Mouse (Mus musculus): ENCODE results near the gene Rtkn. TPM values are rescaled to one million over a fixed set of nuclear protein-coding genes. Genes with fewer than 3 reads are reported as not detected.

The Rtkn gene
- polyA plus RNA-seq, 1 experiment: 0.39 TPM

DNA sequence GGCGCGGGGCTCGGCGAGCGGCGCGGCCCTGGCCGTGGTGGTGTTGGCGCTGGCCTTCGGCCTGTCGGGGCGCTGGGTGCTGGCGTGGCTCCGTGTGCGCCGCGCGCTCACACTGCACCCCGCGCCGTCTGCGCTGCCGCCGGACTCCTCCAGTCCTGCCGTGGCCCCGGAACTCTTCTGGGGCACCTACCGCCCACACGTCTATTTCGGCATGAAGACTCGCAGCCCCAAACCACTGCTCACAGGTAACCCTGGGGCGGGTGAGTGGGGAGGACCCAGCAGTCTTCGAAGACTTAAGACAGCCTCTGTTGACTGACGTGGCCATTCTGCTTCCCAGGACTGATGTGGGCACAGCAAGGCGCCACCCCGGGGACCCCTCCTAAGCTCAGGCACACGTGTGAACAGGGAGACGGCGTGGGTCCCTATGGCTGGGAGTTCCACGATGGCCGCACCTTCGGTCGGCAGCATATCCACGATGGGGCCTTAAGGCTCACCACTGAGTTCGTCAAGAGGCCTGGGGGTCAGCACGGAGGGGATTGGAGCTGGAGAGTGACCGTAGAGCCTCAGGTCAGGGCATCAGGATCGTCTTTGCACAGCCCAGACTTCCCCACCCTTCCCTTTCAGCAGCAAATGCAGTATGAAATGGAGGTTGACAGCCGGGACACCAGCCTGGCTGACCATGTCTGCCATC lies 19.4 kb upstream of the Rtkn start:
- H3K9me3 ChIP-seq (ENCODE audit: control insufficient read depth, low read length): no peaks in the 10 kb centered on the region
- peak overlapping the region; percentile 93 for H3K4me3 ChIP-seq (replicated peaks)
- no peaks in the 10 kb centered on the region for H3K27me3 ChIP-seq (ENCODE audit: control insufficient read depth)
- H3K4me1 ChIP-seq (ENCODE audit: control insufficient read depth): peaks cover 86% of the 10 kb centered on the region
- H3K36me3 ChIP-seq (ENCODE audit: control insufficient read depth): peaks cover 63% of the 10 kb centered on the region
- TF ChIP-seq GATA1 (IDR thresholded peaks at IDR 0.05; ENCODE audit: low read length) (no peak), TAL1 (IDR thresholded peaks at IDR 0.05; ENCODE audit: low read length) (no peak)

DNA sequence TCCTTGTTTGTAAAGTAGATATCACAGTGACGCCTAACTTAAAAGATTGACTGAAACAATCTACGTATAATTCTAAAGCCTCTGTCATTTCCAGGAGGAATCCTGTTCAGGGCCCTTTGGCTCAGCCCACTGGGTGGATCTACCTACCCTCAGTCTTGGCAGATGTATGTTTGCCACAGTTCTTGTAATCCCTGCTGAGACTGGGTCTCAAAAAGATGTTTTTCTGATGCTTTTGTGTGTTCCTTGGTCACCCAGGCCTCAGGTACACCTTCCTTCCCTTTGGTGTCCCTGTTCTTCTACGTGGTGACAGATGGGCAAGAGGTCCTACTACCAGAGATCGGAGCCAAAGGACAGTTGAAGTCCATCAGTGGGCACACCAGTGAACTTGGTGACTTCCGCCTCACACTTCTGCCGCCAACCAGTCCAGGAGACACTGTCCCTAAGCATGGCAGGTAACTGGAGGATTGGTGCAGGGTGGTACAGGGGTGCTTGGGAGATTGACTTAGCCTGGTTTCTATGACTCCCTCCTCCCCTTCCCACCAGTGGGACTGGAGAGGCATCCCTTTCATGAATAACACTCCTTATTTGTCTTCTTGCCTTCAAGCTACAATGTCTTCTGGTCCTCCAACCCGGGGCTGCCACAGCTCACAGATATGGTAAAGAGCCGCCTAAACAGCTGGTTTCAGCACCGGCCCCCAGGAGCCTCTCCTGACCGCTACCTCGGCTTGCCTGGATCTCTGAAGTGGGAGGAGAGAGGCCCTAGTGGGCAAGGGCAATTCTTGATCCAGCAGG lies 18.7 kb upstream of the Rtkn start:
- Histone ChIP-seq H3K4me3 (replicated peaks) (peak overlapping the region; percentile 93), H3K9me3 (ENCODE audit: control insufficient read depth, low read length) (no peaks in the 10 kb centered on the region), H3K36me3 (ENCODE audit: control insufficient read depth) (peaks cover 56% of the 10 kb centered on the region), H3K4me1 (ENCODE audit: control insufficient read depth) (peaks cover 82% of the 10 kb centered on the region), H3K27me3 (ENCODE audit: control insufficient read depth) (no peaks in the 10 kb centered on the region)
- no peak for TF ChIP-seq GATA1 (IDR thresholded peaks at IDR 0.05; ENCODE audit: low read length)
- no peak for TF ChIP-seq TAL1 (IDR thresholded peaks at IDR 0.05; ENCODE audit: low read length)

DNA sequence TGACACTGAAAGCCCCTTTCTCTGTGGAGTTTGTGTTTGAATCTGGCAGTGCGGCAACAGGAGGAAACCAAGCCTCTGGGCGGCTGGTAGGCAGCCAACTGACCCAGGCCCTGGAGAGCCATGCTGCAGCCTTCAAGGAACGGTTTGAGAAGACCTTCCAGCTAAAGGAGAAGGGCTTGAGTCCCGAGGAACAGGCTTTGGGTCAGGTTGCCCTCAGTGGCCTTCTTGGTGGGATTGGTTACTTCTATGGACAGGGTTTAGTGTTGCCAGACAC lies 18.2 kb upstream of the Rtkn start:
- H3K4me1 ChIP-seq (ENCODE audit: control insufficient read depth): peaks cover 82% of the 10 kb centered on the region
- no peak overlapping the region for H3K4me3 ChIP-seq (replicated peaks)
- TF ChIP-seq TAL1 (IDR thresholded peaks at IDR 0.05; ENCODE audit: low read length) (no peak), GATA1 (IDR thresholded peaks at IDR 0.05; ENCODE audit: low read length) (no peak)
- H3K36me3 ChIP-seq (ENCODE audit: control insufficient read depth): peaks cover 51% of the 10 kb centered on the region
- no peaks in the 10 kb centered on the region for H3K9me3 ChIP-seq (ENCODE audit: control insufficient read depth, low read length)
- H3K27me3 ChIP-seq (ENCODE audit: control insufficient read depth): no peaks in the 10 kb centered on the region

DNA sequence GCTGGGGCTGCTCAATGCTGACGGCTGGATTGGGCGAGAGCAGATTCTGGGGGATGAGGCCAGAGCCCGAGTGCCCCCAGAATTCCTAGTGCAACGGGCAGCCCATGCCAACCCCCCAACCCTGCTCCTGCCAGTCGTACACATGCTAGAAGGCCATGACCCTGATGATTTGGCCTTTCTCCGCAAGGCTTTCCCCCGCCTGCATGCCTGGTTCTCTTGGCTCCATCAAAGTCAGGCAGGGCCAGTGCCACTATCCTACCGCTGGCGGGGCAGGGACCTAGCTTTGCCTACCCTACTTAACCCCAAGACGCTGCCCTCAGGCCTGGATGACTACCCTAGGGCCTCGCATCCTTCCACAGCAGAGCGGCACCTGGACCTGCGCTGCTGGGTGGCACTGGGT lies 17.6 kb upstream of the Rtkn start:
- H3K36me3 ChIP-seq (ENCODE audit: control insufficient read depth): peaks cover 50% of the 10 kb centered on the region
- H3K4me1 ChIP-seq (ENCODE audit: control insufficient read depth): peaks cover 85% of the 10 kb centered on the region
- no peak overlapping the region for H3K4me3 ChIP-seq (replicated peaks)
- TF ChIP-seq GATA1 (IDR thresholded peaks at IDR 0.05; ENCODE audit: low read length) (no peak), TAL1 (IDR thresholded peaks at IDR 0.05; ENCODE audit: low read length) (no peak)
- H3K27me3 ChIP-seq (ENCODE audit: control insufficient read depth): no peaks in the 10 kb centered on the region
- H3K9me3 ChIP-seq (ENCODE audit: control insufficient read depth, low read length): no peaks in the 10 kb centered on the region

DNA sequence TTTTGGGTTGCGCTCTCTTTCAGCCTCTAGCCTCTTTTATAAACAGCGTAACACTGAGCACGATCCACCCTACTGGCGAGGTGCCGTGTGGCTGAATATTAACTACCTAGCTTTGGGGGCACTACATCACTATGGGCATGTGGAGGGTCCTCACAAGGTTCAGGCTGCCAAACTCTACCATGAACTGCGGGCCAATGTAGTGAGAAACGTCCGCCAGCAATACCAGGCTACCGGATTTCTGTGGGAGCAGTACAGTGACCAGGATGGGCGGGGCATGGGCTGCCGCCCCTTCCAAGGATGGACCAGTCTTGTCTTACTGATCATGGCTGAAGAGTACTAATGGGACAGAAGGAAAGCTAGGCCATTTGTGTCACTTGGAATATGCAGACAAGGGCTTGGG lies 16.9 kb upstream of the Rtkn start:
- no peak overlapping the region for H3K4me3 ChIP-seq (replicated peaks)
- peaks cover 91% of the 10 kb centered on the region for H3K4me1 ChIP-seq (ENCODE audit: control insufficient read depth)
- no peak for TF ChIP-seq TAL1 (IDR thresholded peaks at IDR 0.05; ENCODE audit: low read length)
- TF ChIP-seq GATA1 (IDR thresholded peaks at IDR 0.05; ENCODE audit: low read length): no peak
- no peaks in the 10 kb centered on the region for H3K9me3 ChIP-seq (ENCODE audit: control insufficient read depth, low read length)
- H3K36me3 ChIP-seq (ENCODE audit: control insufficient read depth): peaks cover 51% of the 10 kb centered on the region
- H3K27me3 ChIP-seq (ENCODE audit: control insufficient read depth): no peaks in the 10 kb centered on the region

DNA sequence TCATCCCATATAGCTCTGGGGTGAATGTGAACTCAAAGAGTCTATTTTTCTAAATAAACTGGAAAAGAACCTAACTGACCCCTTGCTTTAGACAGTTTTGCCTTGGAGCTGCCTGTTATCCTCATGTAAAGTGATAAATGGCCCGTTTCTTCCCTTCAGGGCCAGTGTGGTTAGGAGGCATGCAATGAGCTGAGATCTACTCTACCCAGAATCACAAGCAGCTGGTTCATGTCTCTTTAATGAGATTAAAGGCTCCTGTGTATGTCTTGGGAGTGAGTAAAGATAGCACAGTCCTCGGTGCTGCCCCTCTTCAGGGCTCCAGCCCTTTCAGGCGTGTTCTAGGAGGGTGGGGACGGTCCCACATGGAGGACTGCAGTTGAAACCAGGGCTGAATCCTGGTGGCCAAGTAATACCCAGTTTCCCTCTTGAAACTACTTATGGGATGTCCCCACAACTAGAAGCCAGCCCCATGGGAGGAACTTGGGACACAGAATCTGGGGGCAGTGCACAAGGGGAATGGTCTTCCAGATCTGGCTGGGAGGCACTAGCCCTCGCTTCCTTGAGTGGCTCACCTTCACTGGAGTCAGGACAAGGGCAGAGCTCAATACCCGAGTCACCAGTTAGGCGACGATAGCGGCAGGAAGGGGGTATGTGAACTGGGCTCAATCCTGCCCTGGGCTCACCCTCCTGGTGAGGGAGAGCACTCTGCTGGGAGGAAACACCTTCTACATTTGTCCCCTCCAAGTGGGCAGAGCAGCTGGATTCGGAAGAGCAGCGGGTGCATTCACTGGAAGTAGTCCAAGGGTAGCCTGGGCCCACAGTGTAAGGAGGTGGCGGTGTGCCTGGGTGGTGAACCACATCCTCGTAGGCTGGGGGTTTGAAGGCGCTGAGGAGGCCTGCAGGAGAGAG lies 16.2 kb upstream of the Rtkn start:
- Histone ChIP-seq H3K4me1 (ENCODE audit: control insufficient read depth) (peaks cover 93% of the 10 kb centered on the region), H3K9me3 (ENCODE audit: control insufficient read depth, low read length) (no peaks in the 10 kb centered on the region), H3K36me3 (ENCODE audit: control insufficient read depth) (peaks cover 55% of the 10 kb centered on the region), H3K27me3 (ENCODE audit: control insufficient read depth) (no peaks in the 10 kb centered on the region), H3K4me3 (replicated peaks) (peak overlapping the region; percentile 86)
- TF ChIP-seq GATA1 (IDR thresholded peaks at IDR 0.05; ENCODE audit: low read length) (no peak), TAL1 (IDR thresholded peaks at IDR 0.05; ENCODE audit: low read length) (no peak)

DNA sequence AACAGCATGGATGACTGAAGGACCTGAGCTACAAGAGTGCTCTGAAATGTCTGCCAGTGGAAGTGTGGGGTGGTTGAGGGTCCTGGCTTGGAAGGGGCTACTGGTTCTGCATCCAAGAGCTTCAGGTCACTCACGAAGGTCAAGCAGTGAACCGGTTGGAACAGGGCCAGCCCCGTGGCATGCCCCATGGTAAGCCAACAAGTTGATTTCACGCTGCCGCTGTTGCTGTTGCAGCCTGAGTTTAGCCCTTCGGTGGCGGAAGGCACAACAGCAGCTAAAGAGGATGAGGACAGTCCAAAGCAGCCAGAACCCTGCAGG lies 15.6 kb upstream of the Rtkn start:
- TF ChIP-seq GATA1 (IDR thresholded peaks at IDR 0.05; ENCODE audit: low read length) (no peak), TAL1 (IDR thresholded peaks at IDR 0.05; ENCODE audit: low read length) (no peak)
- Histone ChIP-seq H3K4me3 (replicated peaks) (peak overlapping the region; percentile 86), H3K9me3 (ENCODE audit: control insufficient read depth, low read length) (no peaks in the 10 kb centered on the region), H3K36me3 (ENCODE audit: control insufficient read depth) (peaks cover 55% of the 10 kb centered on the region), H3K4me1 (ENCODE audit: control insufficient read depth) (peaks cover 93% of the 10 kb centered on the region), H3K27me3 (ENCODE audit: control insufficient read depth) (no peaks in the 10 kb centered on the region)

DNA sequence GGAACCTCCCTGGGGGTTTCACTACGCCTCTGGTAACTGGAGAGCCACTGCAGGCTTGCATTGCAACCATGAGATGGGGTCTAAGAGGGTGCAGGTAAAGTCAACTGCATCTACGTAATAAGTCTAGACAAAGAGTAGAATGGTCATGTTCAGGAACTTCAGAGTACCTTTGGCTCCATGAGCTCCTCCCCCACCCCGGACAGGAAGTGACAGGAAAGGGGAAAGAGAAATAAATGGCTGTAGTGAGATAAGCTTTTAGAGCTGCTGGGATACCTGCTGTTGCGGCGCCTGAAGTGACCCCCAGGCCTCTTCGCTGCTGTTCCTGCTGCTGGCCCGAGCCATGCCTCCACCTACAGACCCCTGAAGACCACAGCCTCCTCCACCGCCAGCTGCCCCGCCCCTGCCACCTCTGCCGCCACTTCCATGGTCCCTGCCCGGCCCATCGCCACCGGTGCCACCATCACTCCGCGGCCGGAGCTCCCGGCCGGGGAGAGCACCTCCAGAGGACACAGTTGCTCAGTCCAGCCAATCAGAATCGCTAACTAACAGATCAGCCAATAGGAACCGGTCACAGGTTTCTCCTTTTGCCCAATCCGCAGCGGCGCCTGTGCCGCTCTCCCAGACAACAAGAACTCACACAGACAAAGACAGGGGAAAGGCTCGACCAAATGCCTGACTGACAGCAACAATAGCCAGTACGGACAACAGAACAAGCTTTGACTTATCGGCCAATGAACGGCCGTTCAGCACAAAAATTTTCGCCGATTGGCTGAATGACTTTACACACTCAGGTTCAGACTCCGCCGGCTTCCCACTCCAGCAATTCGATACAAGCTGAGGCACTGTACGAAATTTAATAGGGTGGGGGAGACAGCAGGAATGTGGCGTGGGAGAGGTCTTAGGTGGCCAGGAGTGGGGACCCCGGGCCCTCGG lies 14.1 kb upstream of the Rtkn start, which contains the start of gene Wbp1:
Gene Wbp1 (minus strand): TSS at position 630 of the 933 bp plus-strand sequence.
- Histone ChIP-seq H3K4me3 (replicated peaks) (peak within 1 kb of the TSS; percentile 86), H3K27me3 (ENCODE audit: control insufficient read depth) (no peaks in the 10 kb centered on the region), H3K4me1 (ENCODE audit: control insufficient read depth) (peaks cover 90% of the 10 kb centered on the region), H3K36me3 (ENCODE audit: control insufficient read depth) (peaks cover 55% of the 10 kb centered on the region), H3K9me3 (ENCODE audit: control insufficient read depth, low read length) (no peaks in the 10 kb centered on the region)
- TF ChIP-seq GATA1 (IDR thresholded peaks at IDR 0.05; ENCODE audit: low read length) (no peak), TAL1 (IDR thresholded peaks at IDR 0.05; ENCODE audit: low read length) (no peak)
